Mouse (Mus musculus): ENCODE results near the gene Hmgxb4. TPM values are rescaled to one million over a fixed set of nuclear protein-coding genes. Genes with fewer than 3 reads are reported as not detected.

Hmgxb4 gene
- total RNA-seq (2023), result 10 to 100 TPM; 28.0 to 29.1 TPM

GRCm38 (mm10) chr8:74993081-74993474 is at the start of gene Hmgxb4:
Gene Hmgxb4 (plus strand): TSS chr8:74993356.

GRCm38 (mm10) chr8:75033511-75034243 is 40.5 kb downstream of the Hmgxb4 start, which contains the start of gene Tom1:
Gene Tom1 (plus strand): TSS chr8:75033705.

Other genes starting within 250 kb of the Hmgxb4 start
- gene Isx, start 120.2 kb upstream of the Hmgxb4 start, total RNA-seq (2023), result not detected
- gene Tom1, start 40.3 kb downstream of the Hmgxb4 start, total RNA-seq (2023), result 10 to 100 TPM; 62.6 to 66.1 TPM
- 10 to 100 TPM; 53.1 to 56.0 TPM for gene Hmox1, start 100.3 kb downstream of the Hmgxb4 start, total RNA-seq (2023)
- 100 to 1,000 TPM; 108 to 116 TPM for gene Mcm5, start 116.2 kb downstream of the Hmgxb4 start, total RNA-seq (2023)
- not detected for gene Rasd2, start 220.6 kb downstream of the Hmgxb4 start, total RNA-seq (2023)